Mouse (Mus musculus) liver, embryonic 12.5 days (tissue): Measurements from ENCODE around the gene Bnc2. TPM values are rescaled to one million over a fixed set of nuclear protein-coding genes. Genes with fewer than 3 reads are reported as not detected.

Source experiments
- ATAC-seq: fragments of 200-750 bp; cut with Nextera tagmentation; 2 replicates; pipeline ENCODE4 v1.8.0; 2017; ENCODE audit warnings: moderate number of reproducible peaks, mild to moderate bottlenecking, moderate library complexity
- H3K27ac ChIP-seq: fragments of 300-500 bp; sonication (generic); 2 replicates; pipeline ENCODE4 v1.5.1; 2016; ENCODE audit warnings: mild to moderate bottlenecking
- H3K27me3 ChIP-seq: fragments of 300-500 bp; sonication (generic); replicated peaks from 2 replicates; pipeline ENCODE4 v1.6.1; 2016; ENCODE audit warnings: mild to moderate bottlenecking, moderate library complexity
- H3K36me3 ChIP-seq: fragments of 300-500 bp; sonication (generic); 2 replicates; pipeline ENCODE4 v1.6.1; 2016; ENCODE audit warnings: mild to moderate bottlenecking, moderate library complexity
- H3K4me1 ChIP-seq: fragments of 300-500 bp; sonication (generic); 2 replicates; pipeline ENCODE4 v1.6.1; 2016
- H3K4me2 ChIP-seq: fragments of 300-500 bp; sonication (generic); 2 replicates; pipeline ENCODE4 v1.6.1; 2016; ENCODE audit warnings: mild to moderate bottlenecking, moderate library complexity
- H3K4me3 ChIP-seq: fragments of 300-500 bp; sonication (generic); 2 replicates; pipeline ENCODE4 v1.5.1; 2016; ENCODE audit warnings: mild to moderate bottlenecking, moderate library complexity
- H3K9ac ChIP-seq: fragments of 300-500 bp; sonication (generic); 2 replicates; pipeline ENCODE4 v1.6.1; 2016; ENCODE audit warnings: mild to moderate bottlenecking, moderate library complexity
- H3K9me3 ChIP-seq: fragments of 300-500 bp; sonication (generic); replicated peaks from 2 replicates; pipeline ENCODE4 v1.6.1; 2016; ENCODE audit warnings: mild to moderate bottlenecking, moderate library complexity
- WGBS: fragments of 180-500 bp; shearing (Covaris S2); methylation state at CpG from one replicate; pipeline ENCODE4 v1.1.7; 2016; ENCODE audit not compliant: insufficient replicate concordance; 5-methylcytosine and 5-hydroxymethylcytosine counted together
- polyA plus RNA-seq: library from polyadenylated mRNA; unstranded; fragments of >200 nt; fragmentation: Nextera tagmentation; extraction: Ambion mirVana; gene quantifications from 2 replicates; pipeline ENCODE4 v1.2.1, GENCODE M21; 2016

The Bnc2 gene
- polyA plus RNA-seq, 1 experiment from 2014 or later, result 1.5 TPM

- no peak for ATAC-seq
- no peaks in the 10 kb centered on the region for H3K36me3 ChIP-seq
- H3K9ac ChIP-seq, result no peak overlapping the region
- no peaks in the 10 kb centered on the region for H3K27me3 ChIP-seq
- no peak overlapping the region for H3K4me2 ChIP-seq
- no peak overlapping the region for H3K4me3 ChIP-seq
- no peaks in the 10 kb centered on the region for H3K4me1 ChIP-seq
- WGBS, result 75% methylated on average over 2 of the region's 2 CpGs
- no peaks in the 10 kb centered on the region for H3K9me3 ChIP-seq
- no peak overlapping the region for H3K27ac ChIP-seq
Observed at GRCm38 (mm10) chr4:84272867-84273266, 402.2 kb downstream of the Bnc2 start.

DNA sequence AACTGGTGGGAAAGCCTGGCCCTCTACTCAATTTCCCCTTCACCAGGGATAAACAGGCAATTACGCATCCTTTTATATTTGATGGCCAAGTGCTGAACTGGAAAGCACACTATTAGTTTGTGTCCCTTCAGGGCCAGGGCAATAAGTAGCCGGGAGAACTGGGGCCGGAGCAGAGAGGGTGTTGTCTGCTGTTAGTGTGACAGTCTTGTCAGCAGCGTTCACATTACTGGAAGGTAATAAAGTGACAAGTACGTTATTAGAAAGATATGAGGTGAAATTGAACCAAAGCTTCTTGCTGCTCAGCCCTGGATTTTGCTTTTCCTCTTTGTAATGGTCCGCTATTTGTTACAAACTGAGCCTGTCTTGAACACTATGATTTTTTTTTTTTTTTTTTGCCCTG is 405.2 kb downstream of the Bnc2 start:
- Histone ChIP-seq H3K4me2 (no peak overlapping the region), H3K4me3 (no peak overlapping the region), H3K27ac (no peak overlapping the region), H3K4me1 (no peaks in the 10 kb centered on the region), H3K27me3 (no peaks in the 10 kb centered on the region), H3K9ac (no peak overlapping the region), H3K36me3 (no peaks in the 10 kb centered on the region), H3K9me3 (no peaks in the 10 kb centered on the region)
- WGBS, result 61% methylated on average over 6 of the region's 6 CpGs
- ATAC-seq, result no peak

DNA sequence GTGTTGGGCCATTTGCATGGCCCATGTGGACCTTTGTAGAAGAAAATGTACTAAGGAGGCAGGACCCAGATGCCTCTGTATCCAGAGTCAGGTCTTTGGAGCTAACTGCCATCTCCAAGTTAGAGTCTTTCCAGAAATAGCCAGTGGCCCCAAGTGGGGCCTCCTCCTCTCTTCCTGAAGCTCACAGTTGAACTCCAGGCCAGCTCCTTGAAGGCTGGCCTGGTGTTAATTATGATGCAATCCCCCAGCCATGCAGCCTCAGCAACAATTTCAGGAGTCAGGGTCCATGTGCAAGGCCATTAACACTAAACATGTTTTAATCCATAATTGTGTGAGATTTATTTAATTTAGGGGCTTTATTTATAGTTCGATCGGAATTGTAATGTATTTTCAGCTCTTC is 427.7 kb downstream of the Bnc2 start:
- Histone ChIP-seq H3K36me3 (no peaks in the 10 kb centered on the region), H3K4me1 (no peaks in the 10 kb centered on the region), H3K27ac (no peak overlapping the region), H3K4me2 (no peak overlapping the region), H3K27me3 (no peaks in the 10 kb centered on the region), H3K4me3 (no peak overlapping the region), H3K9ac (no peak overlapping the region), H3K9me3 (no peaks in the 10 kb centered on the region)
- ATAC-seq, result no peak
- 82% methylated on average over 2 of the region's 2 CpGs for whole genome bisulfite sequencing

GRCm38 (mm10) chr4:84232346-84232745 is 442.7 kb downstream of the Bnc2 start:
- Histone ChIP-seq H3K27me3 (no peaks in the 10 kb centered on the region), H3K9me3 (no peaks in the 10 kb centered on the region), H3K4me1 (no peaks in the 10 kb centered on the region), H3K9ac (no peak overlapping the region), H3K36me3 (no peaks in the 10 kb centered on the region), H3K27ac (no peak overlapping the region), H3K4me2 (no peak overlapping the region), H3K4me3 (no peak overlapping the region)
- 65% methylated on average over 7 of the region's 7 CpGs for WGBS
- no peak for ATAC-seq

GRCm38 (mm10) chr4:84231251-84231650 is 443.8 kb downstream of the Bnc2 start:
- Histone ChIP-seq H3K36me3 (no peaks in the 10 kb centered on the region), H3K9me3 (no peaks in the 10 kb centered on the region), H3K27ac (no peak overlapping the region), H3K4me1 (no peaks in the 10 kb centered on the region), H3K4me2 (no peak overlapping the region), H3K9ac (no peak overlapping the region), H3K27me3 (no peaks in the 10 kb centered on the region), H3K4me3 (no peak overlapping the region)
- WGBS, result 68% methylated on average over 2 of the region's 2 CpGs
- ATAC-seq, result no peak

- WGBS, result 56% methylated on average over 10 of the region's 10 CpGs
- Histone ChIP-seq H3K27ac (no peak overlapping the region), H3K4me3 (no peak overlapping the region), H3K4me1 (no peaks in the 10 kb centered on the region), H3K4me2 (no peak overlapping the region), H3K27me3 (no peaks in the 10 kb centered on the region), H3K36me3 (no peaks in the 10 kb centered on the region), H3K9ac (no peak overlapping the region), H3K9me3 (no peaks in the 10 kb centered on the region)
- ATAC-seq, result no peak
Observed at GRCm38 (mm10) chr4:84229189-84229960, 445.7 kb downstream of the Bnc2 start.

GRCm38 (mm10) chr4:84228551-84228950 is 446.5 kb downstream of the Bnc2 start:
- H3K4me2 ChIP-seq, result no peak overlapping the region
- no peaks in the 10 kb centered on the region for H3K9me3 ChIP-seq
- H3K27me3 ChIP-seq, result no peaks in the 10 kb centered on the region
- H3K9ac ChIP-seq, result no peak overlapping the region
- H3K36me3 ChIP-seq, result no peaks in the 10 kb centered on the region
- no peaks in the 10 kb centered on the region for H3K4me1 ChIP-seq
- 74% methylated on average over 5 of the region's 5 CpGs for WGBS
- no peak for ATAC-seq
- no peak overlapping the region for H3K4me3 ChIP-seq
- H3K27ac ChIP-seq, result no peak overlapping the region

Other genes starting within 250 kb of the Bnc2 start
- 2.2 and 2.6 TPM in 2 replicates for gene Cntln, start 209.0 kb upstream of the Bnc2 start, polyA plus RNA-seq